Mouse (Mus musculus) MEL (cell line): Measurements from ENCODE around the gene Il18rap. TPM values are rescaled to one million over a fixed set of nuclear protein-coding genes. Genes with fewer than 3 reads are reported as not detected.

Experiments used
- DNase-seq: peaks from one replicate; pipeline ENCODE4 v3.0.0; 2011; ENCODE audit warnings: low read depth, low spot score
- H3K27ac ChIP-seq: 2 replicates; pipeline ENCODE4 v1.5.1; 2012; ENCODE audit warnings: low read depth, mild to moderate bottlenecking, control low read depth, low read length, moderate library complexity; ENCODE audit not compliant: control insufficient read depth
- H3K27me3 ChIP-seq, 2 experiments: fragments of 150-350 bp in 1 of 2; sonication (generic) in 1 of 2; 2 replicates each; pipeline ENCODE4 v1.6.1; 2012; ENCODE audit warnings: low read length in 2 of 2, mild to moderate bottlenecking in 2 of 2, improper control_type of control experiment in 1 of 2, moderate library complexity in 1 of 2; ENCODE audit not compliant: insufficient read depth in 2 of 2, control insufficient read depth in 1 of 2
- H3K36me3 ChIP-seq, 2 experiments: 2 replicates each; pipeline ENCODE4 v1.6.1; 2012 to 2014; ENCODE audit warnings: low read length in 2 of 2, improper control_type of control experiment in 1 of 2, inconsistent platforms in 1 of 2, mild to moderate bottlenecking in 1 of 2; ENCODE audit not compliant: insufficient read depth in 2 of 2, control insufficient read depth in 1 of 2
- H3K4me1 ChIP-seq, 2 experiments: fragments of 150-350 bp in 1 of 2; sonication (generic) in 1 of 2; 2 replicates each; pipeline ENCODE4 v1.6.1; 2012; ENCODE audit warnings: low read length in 2 of 2, improper control_type of control experiment in 1 of 2, mild to moderate bottlenecking in 1 of 2; ENCODE audit not compliant: insufficient read depth in 2 of 2, control insufficient read depth in 1 of 2
- H3K4me3 ChIP-seq, 2 experiments: fragments of 150-350 bp in 1 of 2; sonication (generic) in 1 of 2; 2 replicates each; pipeline ENCODE4 v1.5.1; 2012; ENCODE audit warnings: low read depth in 2 of 2, low read length in 2 of 2, mild to moderate bottlenecking in 2 of 2, moderate library complexity in 2 of 2, control low read depth in 1 of 2, improper control_type of control experiment in 1 of 2; ENCODE audit not compliant: control insufficient read depth in 1 of 2, insufficient read depth in 1 of 2
- H3K79me2 ChIP-seq: 2 replicates; pipeline ENCODE4 v1.6.1; 2012; ENCODE audit warnings: mild to moderate bottlenecking, low read length, moderate library complexity; ENCODE audit not compliant: control insufficient read depth, poor library complexity, insufficient read depth
- H3K9ac ChIP-seq: 2 replicates; pipeline ENCODE4 v1.6.1; 2012; ENCODE audit warnings: low read depth, mild to moderate bottlenecking, control low read depth, low read length, moderate library complexity; ENCODE audit not compliant: control insufficient read depth, poor library complexity, severe bottlenecking
- H3K9me3 ChIP-seq: fragments of 150-350 bp; sonication (generic); replicated peaks from 2 replicates; pipeline ENCODE4 v1.6.1; 2012; ENCODE audit warnings: mild to moderate bottlenecking, low read length, improper control_type of control experiment, moderate library complexity; ENCODE audit not compliant: insufficient read depth
- BHLHE40 ChIP-seq: IDR thresholded peaks from 2 replicates; pipeline ENCODE4 v1.6.1; 2012; ENCODE audit warnings: low read depth, mild to moderate bottlenecking, inconsistent platforms, low read length, improper control_type of control experiment, borderline replicate concordance
- CHD2 ChIP-seq: IDR thresholded peaks from 2 replicates; pipeline ENCODE4 v1.6.1; 2011; ENCODE audit warnings: low read length, improper control_type of control experiment
- CTCF ChIP-seq, 3 experiments: IDR thresholded peaks in 2 of 3; conservative IDR thresholded peaks in 1 of 3; 2 replicates each; pipeline ENCODE4 v1.5.1; 2011 to 2012; ENCODE audit warnings: low read length in 3 of 3, low read depth in 2 of 3, mild to moderate bottlenecking in 2 of 3, improper control_type of control experiment in 1 of 3, inconsistent platforms in 1 of 3, mixed read lengths in 1 of 3, moderate library complexity in 1 of 3; ENCODE audit not compliant: control insufficient read depth in 1 of 3, insufficient read depth in 1 of 3, poor library complexity in 1 of 3, severe bottlenecking in 1 of 3
- EP300 ChIP-seq, 2 experiments: IDR thresholded peaks; 2 replicates each; pipeline ENCODE4 v1.6.1; 2011; ENCODE audit warnings: improper control_type of control experiment in 2 of 2, low read length in 2 of 2, low read depth in 1 of 2, mild to moderate bottlenecking in 1 of 2
- ETS1 ChIP-seq: IDR thresholded peaks from 2 replicates; pipeline ENCODE4 v1.6.1; 2012; ENCODE audit warnings: low read depth, mild to moderate bottlenecking, inconsistent platforms, low read length, improper control_type of control experiment, moderate library complexity
- GABPA ChIP-seq: IDR thresholded peaks from 2 replicates; pipeline ENCODE4 v1.6.1; 2012; ENCODE audit warnings: low read depth, mild to moderate bottlenecking, inconsistent platforms, low read length, improper control_type of control experiment, moderate library complexity
- GATA1 ChIP-seq: IDR thresholded peaks from 2 replicates; pipeline ENCODE4 v1.6.1; 2011; ENCODE audit warnings: low read depth, low read length, improper control_type of control experiment
- JUND ChIP-seq: IDR thresholded peaks from 2 replicates; pipeline ENCODE4 v1.6.1; 2011; ENCODE audit warnings: low read depth, mild to moderate bottlenecking, improper control_type of control experiment, low read length
- KAT2A ChIP-seq: conservative IDR thresholded peaks from 2 replicates; pipeline ENCODE4 v1.6.1; 2012; ENCODE audit warnings: low read depth, low read length, improper control_type of control experiment, inconsistent platforms
- MAX ChIP-seq: IDR thresholded peaks from 2 replicates; pipeline ENCODE4 v1.6.1; 2011; ENCODE audit warnings: low read length, improper control_type of control experiment
- MEF2A ChIP-seq: IDR thresholded peaks from 2 replicates; pipeline ENCODE4 v1.6.1; 2014; ENCODE audit warnings: low read depth, mild to moderate bottlenecking, inconsistent platforms, low read length, improper control_type of control experiment; ENCODE audit not compliant: poor library complexity, insufficient replicate concordance, severe bottlenecking; ENCODE audit errors: extremely low read depth
- MXI1 ChIP-seq: IDR thresholded peaks from 2 replicates; pipeline ENCODE4 v1.6.1; 2011; ENCODE audit warnings: mild to moderate bottlenecking, low read depth, low read length, improper control_type of control experiment
- MYC ChIP-seq: IDR thresholded peaks from 2 replicates; pipeline ENCODE4 v1.6.1; 2011; ENCODE audit warnings: low read depth, mild to moderate bottlenecking, low read length, improper control_type of control experiment, moderate library complexity
- NELFE ChIP-seq: IDR thresholded peaks from 2 replicates; pipeline ENCODE4 v1.6.1; 2011; ENCODE audit warnings: low read depth, low read length, improper control_type of control experiment
- NRF1 ChIP-seq: IDR thresholded peaks from 2 replicates; pipeline ENCODE4 v1.6.1; 2014; ENCODE audit warnings: low read depth, mild to moderate bottlenecking, inconsistent platforms, low read length, improper control_type of control experiment, moderate library complexity; ENCODE audit not compliant: poor library complexity, insufficient read depth, severe bottlenecking
- POLR2A ChIP-seq, 2 experiments: IDR thresholded peaks; 2 replicates each; pipeline ENCODE4 v1.6.1; 2011 to 2012; ENCODE audit warnings: low read length in 2 of 2, mild to moderate bottlenecking in 2 of 2, control low read depth in 1 of 2, improper control_type of control experiment in 1 of 2, low read depth in 1 of 2, moderate library complexity in 1 of 2; ENCODE audit not compliant: control insufficient read depth in 1 of 2, insufficient read depth in 1 of 2, poor library complexity in 1 of 2
- POLR2AphosphoS5 ChIP-seq: IDR thresholded peaks from 2 replicates; pipeline ENCODE4 v1.6.1; 2012; ENCODE audit warnings: low read depth, borderline replicate concordance, mild to moderate bottlenecking, inconsistent platforms, low read length, moderate library complexity, mixed read lengths
- RAD21 ChIP-seq: IDR thresholded peaks from 2 replicates; pipeline ENCODE4 v1.6.1; 2011; ENCODE audit warnings: mild to moderate bottlenecking, low read depth, low read length, improper control_type of control experiment
- RCOR1 ChIP-seq: IDR thresholded peaks from 2 replicates; pipeline ENCODE4 v1.6.1; 2012; ENCODE audit warnings: low read depth, mild to moderate bottlenecking, inconsistent platforms, low read length, improper control_type of control experiment
- SIN3A ChIP-seq: IDR thresholded peaks from 2 replicates; pipeline ENCODE4 v1.6.1; 2012; ENCODE audit warnings: low read length, improper control_type of control experiment, inconsistent platforms
- TCF12 ChIP-seq: IDR thresholded peaks from 2 replicates; pipeline ENCODE4 v1.6.1; 2014; ENCODE audit warnings: low read depth, mild to moderate bottlenecking, inconsistent platforms, low read length, improper control_type of control experiment, moderate library complexity
- UBTF ChIP-seq: IDR thresholded peaks from 2 replicates; pipeline ENCODE4 v1.6.1; 2012; ENCODE audit warnings: low read depth, mild to moderate bottlenecking, inconsistent platforms, low read length, improper control_type of control experiment, moderate library complexity, borderline replicate concordance; ENCODE audit not compliant: insufficient read depth
- USF1 ChIP-seq: IDR thresholded peaks from 2 replicates; pipeline ENCODE4 v1.6.1; 2014; ENCODE audit warnings: low read depth, mild to moderate bottlenecking, inconsistent platforms, low read length, improper control_type of control experiment, moderate library complexity
- ZKSCAN1 ChIP-seq: IDR thresholded peaks from 2 replicates; pipeline ENCODE4 v1.6.1; 2012; ENCODE audit warnings: low read depth, mild to moderate bottlenecking, inconsistent platforms, low read length, improper control_type of control experiment, moderate library complexity
- polyA plus RNA-seq, 2 experiments: library from polyadenylated mRNA; stranded (reverse) in 1 of 2; unstranded in 1 of 2; fragments of >175 nt in 1 of 2; fragments of >200 nt in 1 of 2; gene quantifications; 2 replicates each; pipeline versions ENCODE4 v1.2.1 to v1.2.4; 2012; ENCODE audit warnings: low replicate concordance in 2 of 2, low read depth in 1 of 2; ENCODE audit not compliant: insufficient read length in 2 of 2, insufficient read depth in 1 of 2, missing spikeins in 1 of 2
- total RNA-seq: library from RNA; depleted of rRNA; stranded (reverse); fragments of 300-350 nt; gene quantifications from 2 replicates; pipeline ENCODE4 v1.2.3, GENCODE M21; 2012

The Il18rap gene
- total and polyA plus RNA-seq, 3 experiments: not detected

DNA sequence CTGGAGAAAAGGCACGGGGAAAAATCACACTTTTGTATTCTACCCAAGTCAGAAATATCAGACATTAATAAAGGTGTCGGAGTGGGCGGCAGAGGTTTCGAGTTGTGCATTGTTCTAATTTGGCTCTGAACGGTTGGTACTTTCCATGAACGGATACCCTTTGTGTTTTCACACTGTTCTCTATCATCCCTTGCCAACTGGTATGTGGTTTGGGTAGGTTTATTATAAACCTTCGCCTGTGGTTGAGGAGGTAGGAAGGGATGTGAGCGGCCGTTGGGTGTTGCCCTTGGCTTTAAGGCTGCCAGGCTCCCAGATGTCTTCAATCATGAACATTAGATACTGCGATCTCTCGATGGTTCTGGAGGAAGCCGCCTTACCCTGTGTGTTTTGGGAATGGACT, 45.3 kb upstream of the Il18rap start:
- H3K9ac ChIP-seq: no peak overlapping the region
- no peak overlapping the region for H3K4me3 ChIP-seq
- no peaks in the 10 kb centered on the region for H3K27me3 ChIP-seq
- peaks cover 0 to 15% of the 10 kb centered on the region in 2 experiments; a peak in 2 of 4 replicates for H3K36me3 ChIP-seq
- no peaks in the 10 kb centered on the region for H3K9me3 ChIP-seq
- no peak overlapping the region for H3K27ac ChIP-seq
- DNase-seq: no peak
- no peaks in the 10 kb centered on the region for H3K79me2 ChIP-seq
- peaks cover 0 to 16% of the 10 kb centered on the region in 2 experiments; a peak in 3 of 4 replicates for H3K4me1 ChIP-seq
- TF ChIP-seq NRF1 (no peak), BHLHE40 (no peak), JUND (no peak), TCF12 (no peak), GABPA (no peak), CHD2 (no peak), ETS1 (no peak), MYC (no peak)

DNA sequence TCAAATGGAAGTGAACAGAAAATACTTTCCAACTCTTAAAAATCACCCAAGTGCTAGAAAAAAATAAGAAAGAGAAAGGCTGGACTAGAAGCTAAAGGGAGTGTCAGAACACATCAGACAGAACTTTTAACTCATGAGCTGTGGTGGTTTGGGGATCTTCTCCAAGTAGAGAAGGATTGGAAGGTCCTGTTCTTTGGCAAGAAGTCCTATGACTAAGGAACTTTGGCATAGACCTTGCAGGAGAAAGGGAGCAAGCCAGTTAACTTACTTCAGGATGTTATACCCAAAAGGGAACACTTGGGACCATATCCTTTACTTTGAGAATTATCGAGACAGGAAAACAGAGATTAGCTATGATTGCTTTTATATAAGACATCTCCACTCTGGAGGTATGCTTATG, 42.8 kb upstream of the Il18rap start:
- no peak overlapping the region for H3K4me3 ChIP-seq
- TF ChIP-seq ZKSCAN1 (no peak), SIN3A (no peak)
- TF ChIP-seq, all 39 proteins: peak for 0

DNA sequence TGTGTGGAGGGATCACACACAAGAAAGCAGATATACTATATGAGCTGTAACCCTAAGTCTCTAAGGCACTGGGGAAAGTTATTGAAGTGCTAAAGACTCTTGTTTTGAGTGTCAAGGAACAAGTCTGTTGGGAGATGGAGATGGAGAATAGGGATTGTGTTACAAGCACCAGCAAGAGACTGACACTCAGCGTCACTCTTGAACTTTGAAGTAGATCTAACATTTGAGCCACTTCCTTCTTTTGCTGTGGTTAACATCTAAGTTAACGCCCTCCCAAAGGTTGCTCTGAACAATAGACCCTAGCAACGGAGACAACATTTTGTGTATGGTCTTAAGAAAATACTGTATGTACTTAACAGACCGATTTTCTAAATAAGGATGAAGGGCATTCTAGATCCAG, 41.5 kb upstream of the Il18rap start:
- H3K9me3 ChIP-seq: no peaks in the 10 kb centered on the region
- H3K4me3 ChIP-seq: no peak overlapping the region
- no peak overlapping the region for H3K9ac ChIP-seq
- DNase-seq: peak; percentile 55
- H3K79me2 ChIP-seq: no peaks in the 10 kb centered on the region
- no peak overlapping the region for H3K27ac ChIP-seq
- no peak for TF ChIP-seq EP300 (IDR thresholded peaks at IDR 0.05; ENCODE audit: low read depth in 1 of 2, low read length in 2 of 2)
- no peak for TF ChIP-seq TCF12
- no peak for TF ChIP-seq CTCF (IDR thresholded peaks at IDR 0.05 in 2 of 3, conservative IDR thresholded peaks at IDR 0.05 in 1 of 3; ENCODE audit: control insufficient read depth in 1 of 3, insufficient read depth in 1 of 3, low read depth in 2 of 3, low read length in 3 of 3, poor library complexity in 1 of 3, severe bottlenecking in 1 of 3)
- no peak for TF ChIP-seq POLR2AphosphoS5
- TF ChIP-seq USF1: no peak
- TF ChIP-seq KAT2A: no peak
- TF ChIP-seq RCOR1: no peak
- no peak for TF ChIP-seq UBTF
- no peak for TF ChIP-seq MXI1
- no peak for TF ChIP-seq NELFE
- no peak for TF ChIP-seq GATA1
- TF ChIP-seq POLR2A (IDR thresholded peaks at IDR 0.05; ENCODE audit: control insufficient read depth in 1 of 2, insufficient read depth in 1 of 2, low read depth in 1 of 2, low read length in 2 of 2, poor library complexity in 1 of 2): no peak
- no peak for TF ChIP-seq RAD21
- no peak for TF ChIP-seq MEF2A
- no peak for TF ChIP-seq MAX
- peaks cover 0 to 15% of the 10 kb centered on the region in 2 experiments; a peak in 2 of 4 replicates for H3K36me3 ChIP-seq
- H3K4me1 ChIP-seq: peaks cover 0 to 16% of the 10 kb centered on the region in 2 experiments; a peak in 3 of 4 replicates
- no peaks in the 10 kb centered on the region for H3K27me3 ChIP-seq

More for the DNA sequence above, 42.8 kb upstream of the Il18rap start:
- H3K36me3 ChIP-seq: peaks cover 0 to 15% of the 10 kb centered on the region in 2 experiments; a peak in 2 of 4 replicates
- DNase-seq: no peak
- peaks cover 0 to 16% of the 10 kb centered on the region in 2 experiments; a peak in 3 of 4 replicates for H3K4me1 ChIP-seq
- no peaks in the 10 kb centered on the region for H3K79me2 ChIP-seq
- H3K9ac ChIP-seq: no peak overlapping the region
- no peak overlapping the region for H3K27ac ChIP-seq
- no peaks in the 10 kb centered on the region for H3K9me3 ChIP-seq
- no peaks in the 10 kb centered on the region for H3K27me3 ChIP-seq
